Mouse (Mus musculus) megakaryocyte progenitor cell, adult 5-6 weeks (primary cell): ENCODE results near the gene Sigirr. TPM values are rescaled to one million over a fixed set of nuclear protein-coding genes. Genes with fewer than 3 reads are reported as not detected.

Experiments
- ATAC-seq: replicated peaks from 2 replicates; pipeline ENCODE4 v1.8.0; 2016; ENCODE audit warnings: mild to moderate bottlenecking, moderate TSS enrichment, inconsistent platforms; ENCODE audit not compliant: poor library complexity
- total RNA-seq, 2 experiments: library from RNA; stranded (forward) in 1 of 2; stranded (reverse) in 1 of 2; fragments of 157-497, 149-512 nt in 1 of 2; fragments of 200-1000 nt in 1 of 2; gene quantifications; 2 replicates each; pipeline versions ENCODE4 v1.2.3 to v1.2.4; 2015 to 2017

Sigirr gene
- total RNA-seq, 2 experiments from 2014 or later, result 5.8 to 12.3 TPM

DNA sequence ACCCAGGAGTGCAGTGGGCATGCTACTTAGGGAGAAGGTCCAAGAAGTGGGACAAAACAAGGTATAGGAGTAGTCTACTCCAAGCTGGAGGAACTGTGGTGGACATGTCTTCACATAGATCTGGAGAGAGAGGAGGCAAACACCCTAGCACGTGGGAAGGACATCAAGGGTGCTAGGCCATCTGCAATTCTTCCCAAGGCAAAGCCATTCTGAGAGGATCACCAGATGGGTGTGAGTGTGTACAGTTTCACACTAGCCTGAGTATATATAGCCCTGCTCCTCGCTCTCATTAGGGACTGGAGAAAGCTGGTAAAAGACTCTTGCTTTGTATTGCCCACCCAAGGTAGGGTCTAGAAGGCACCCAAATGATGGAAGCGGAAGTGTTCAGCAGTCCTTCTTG is 37.0 kb downstream of the Sigirr start:
- ATAC-seq, result no peak

DNA sequence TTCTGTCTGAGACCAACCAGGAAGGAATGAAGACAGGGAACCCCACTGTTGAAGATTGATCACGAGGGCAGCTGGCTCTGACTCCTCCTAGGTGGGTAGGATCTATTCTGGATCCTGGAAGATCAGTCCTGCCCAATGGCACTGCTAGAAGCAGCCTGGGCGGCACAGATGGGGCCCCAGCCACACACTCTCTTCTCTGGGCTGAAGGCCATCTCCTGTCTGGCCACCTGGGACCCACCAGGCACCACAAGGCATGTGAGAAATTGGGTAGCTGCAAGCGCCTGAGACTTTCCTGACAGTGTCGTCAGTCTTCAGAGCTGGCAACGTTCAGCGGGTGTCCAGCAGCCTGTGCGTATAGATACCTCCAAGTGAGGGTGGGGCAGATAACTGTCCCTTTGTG is 37.8 kb downstream of the Sigirr start:
- no peak for ATAC-seq

DNA sequence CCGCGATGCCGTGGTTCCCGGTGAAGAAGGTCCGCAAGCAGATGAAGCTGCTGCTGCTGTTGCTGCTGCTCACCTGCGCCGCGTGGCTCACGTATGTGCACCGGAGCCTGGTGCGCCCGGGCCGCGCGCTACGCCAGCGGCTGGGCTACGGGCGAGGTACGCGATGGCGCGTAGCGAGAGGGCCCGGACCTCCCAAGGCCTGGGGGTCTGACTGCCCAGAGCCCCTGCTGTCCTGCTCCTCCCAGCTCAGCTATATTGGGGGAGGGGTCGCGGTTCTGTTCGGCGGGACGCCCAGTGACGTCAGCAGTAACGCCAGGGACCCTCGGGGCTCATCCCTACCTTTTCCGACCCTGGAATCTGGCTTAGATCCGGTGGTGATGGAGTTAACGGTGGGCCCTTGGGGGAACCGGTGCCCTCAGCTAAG is 39.1 kb downstream of the Sigirr start:
- no peak for ATAC-seq

DNA sequence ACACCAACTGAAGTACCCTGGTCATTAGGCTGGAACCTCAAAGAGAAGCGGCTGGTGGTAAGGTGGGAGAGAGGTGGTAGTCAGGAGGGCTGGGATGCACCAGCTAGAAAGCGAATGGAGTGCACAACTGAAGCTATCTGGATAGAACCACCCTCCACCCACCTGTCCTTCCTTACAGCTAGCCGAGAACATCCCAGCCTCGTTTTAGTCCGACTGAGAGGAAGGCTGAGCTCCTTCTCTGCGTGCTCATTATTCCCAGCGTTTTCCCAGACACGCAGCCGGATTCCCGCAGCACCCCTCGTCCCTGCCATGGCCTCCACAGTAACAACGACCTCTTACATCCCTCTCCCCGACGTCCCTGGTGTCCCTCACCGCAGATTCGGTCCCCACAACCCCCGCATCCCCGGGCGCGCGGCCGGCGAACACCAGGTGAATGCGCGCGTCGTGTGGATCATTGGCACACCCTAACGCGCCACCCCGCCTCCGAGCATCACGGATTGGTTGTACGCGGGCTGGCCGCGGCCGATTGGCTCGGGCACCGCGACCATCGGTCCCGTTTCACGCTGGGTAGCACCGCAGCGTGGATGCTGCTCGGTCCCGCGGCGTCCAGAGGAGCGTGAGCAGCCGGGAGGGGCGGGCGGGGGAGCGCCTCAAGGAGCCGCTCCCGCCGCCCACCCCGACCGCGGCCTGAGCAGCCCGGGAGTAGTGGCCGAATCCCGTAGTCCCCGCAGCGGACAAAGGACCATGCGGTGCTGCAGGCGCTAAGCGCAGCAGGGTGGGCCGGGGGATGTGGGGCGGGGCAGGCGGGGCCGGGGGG is 39.7 kb downstream of the Sigirr start, which contains the start of gene B4galnt4:
Gene B4galnt4, plus strand, starts transcription at position 679 of the 817 bp plus-strand sequence.
- peak; percentile 41 for ATAC-seq

DNA sequence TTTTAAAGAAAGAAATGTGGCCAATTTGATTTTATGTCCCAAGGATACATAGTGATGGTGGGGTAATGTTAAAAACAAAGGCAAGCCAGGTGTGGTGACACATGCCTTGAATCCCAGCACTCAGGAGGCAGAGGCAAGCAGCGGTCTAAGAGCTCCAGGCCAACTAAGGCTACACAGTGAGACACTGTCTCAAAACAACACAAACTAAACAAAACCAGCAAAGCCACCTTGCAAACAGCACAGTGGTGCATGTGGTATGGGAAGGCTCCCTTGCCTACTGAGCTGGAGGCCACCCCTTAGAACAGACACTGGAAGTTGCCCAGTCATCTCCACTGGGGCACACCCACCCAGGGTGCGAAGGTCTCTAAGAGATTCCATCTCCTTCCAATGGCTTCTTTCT is 40.4 kb downstream of the Sigirr start:
- ATAC-seq, result no peak

DNA sequence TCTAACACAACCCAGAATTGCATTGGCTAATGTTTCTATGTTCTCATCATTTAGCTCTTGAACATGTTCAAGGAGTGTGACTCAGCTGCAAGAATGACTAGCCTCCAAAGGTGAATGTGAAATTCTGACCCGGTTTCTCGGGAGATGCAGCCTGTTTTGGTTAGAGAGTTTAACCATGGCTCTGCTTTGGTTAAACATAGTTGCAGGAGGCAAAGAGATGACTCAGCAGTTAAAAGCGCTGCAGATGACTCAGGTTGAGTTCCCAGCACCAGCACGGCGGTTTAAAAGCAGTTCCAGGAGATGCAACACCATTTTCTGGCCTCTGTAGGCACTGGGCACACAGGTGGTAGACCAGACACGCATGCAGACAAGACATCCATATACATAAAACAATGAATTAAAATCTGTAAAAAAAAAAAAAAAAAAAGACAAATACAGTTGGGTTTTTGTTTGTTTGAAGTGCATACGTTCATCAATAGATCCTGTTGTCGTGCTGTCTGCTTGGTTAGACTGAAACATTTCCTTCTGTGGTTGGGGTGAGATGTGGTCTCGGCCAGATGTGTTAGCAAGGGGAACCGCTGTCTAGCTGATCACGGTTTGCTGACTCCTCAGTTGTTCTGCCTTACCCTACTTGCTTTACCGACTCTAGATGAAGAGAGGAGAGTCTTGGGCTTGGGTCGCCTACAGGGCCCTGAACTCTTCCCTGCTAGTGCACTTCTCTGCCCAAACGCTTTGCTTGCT is 41.6 kb downstream of the Sigirr start:
- ATAC-seq, result no peak

DNA sequence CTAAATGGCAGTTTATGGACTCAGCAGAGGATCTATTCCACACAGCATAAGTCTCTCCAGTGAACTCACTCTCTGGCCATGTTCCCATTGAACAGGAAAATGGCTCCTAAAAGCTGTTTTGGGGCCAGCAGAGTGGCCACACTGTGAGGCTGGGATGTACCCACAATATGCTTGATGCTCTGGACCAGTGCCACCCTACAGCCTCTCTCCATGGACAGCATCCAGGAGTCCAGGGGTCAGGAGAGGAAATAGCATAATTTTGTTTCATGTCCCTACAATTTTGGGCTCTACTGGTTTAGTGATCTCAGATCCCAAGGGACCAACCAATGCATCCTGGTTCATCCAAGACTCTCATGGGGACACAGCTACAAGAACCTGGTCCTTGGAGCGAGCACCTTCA is 42.8 kb downstream of the Sigirr start:
- ATAC-seq, result no peak

DNA sequence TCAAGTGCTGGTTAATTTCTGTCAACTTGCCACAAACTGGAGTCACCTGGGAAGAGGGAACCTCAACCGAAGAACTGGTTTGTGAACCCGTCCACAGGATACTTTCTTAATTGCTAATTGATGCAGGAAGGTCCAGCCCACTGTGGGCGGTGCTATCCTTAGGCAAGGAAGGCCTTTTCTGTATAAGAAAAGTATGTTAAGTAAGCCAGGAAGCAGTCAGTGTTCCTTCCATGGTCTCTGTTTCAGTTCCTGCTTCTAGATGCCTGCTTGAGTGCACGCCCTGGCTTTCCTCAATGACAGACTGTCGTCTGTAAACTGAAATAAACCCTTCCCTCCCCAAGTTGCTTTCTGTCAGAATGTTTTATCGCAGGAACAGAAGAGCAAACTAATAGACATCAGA is 43.4 kb downstream of the Sigirr start:
- peak; percentile 68 for ATAC-seq

DNA sequence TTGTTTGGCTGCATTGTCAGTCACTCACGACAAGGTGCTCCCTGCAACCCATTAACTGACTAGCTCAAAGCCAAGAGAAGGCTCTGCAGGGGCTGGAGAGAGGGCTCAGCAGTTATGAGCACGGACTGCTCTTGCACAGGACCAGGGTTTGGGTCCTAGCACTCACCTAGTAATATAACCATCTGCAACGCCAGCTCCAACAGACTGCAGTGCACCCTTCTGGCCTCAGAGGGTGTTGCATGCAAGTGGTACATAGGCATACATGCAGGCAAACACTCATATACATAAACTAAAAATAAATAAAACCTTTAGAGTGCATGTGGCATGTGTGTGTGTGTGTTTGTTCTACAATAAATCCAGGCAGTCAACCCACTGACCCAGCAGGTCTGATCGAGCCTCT is 44.6 kb downstream of the Sigirr start:
- ATAC-seq, result no peak

DNA sequence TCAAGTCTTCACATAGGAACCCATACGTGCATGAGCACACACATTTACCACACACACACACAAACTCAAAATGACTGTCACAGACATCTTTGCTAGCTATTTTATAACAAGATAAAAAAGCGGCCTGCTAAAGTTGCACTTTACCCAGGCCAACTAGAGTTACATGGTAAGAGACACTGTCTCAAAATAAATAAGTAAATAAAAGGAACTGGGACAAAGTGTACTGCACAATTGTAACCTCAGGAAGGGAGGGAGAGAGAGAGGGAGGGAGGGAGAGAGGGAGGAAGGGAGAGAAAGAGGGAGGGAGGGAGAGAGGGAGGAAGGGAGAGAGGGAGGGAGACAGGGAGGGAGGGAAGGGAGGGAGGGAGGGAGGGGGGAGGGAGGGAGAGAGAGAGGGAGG is 48.0 kb downstream of the Sigirr start:
- ATAC-seq, result no peak

DNA sequence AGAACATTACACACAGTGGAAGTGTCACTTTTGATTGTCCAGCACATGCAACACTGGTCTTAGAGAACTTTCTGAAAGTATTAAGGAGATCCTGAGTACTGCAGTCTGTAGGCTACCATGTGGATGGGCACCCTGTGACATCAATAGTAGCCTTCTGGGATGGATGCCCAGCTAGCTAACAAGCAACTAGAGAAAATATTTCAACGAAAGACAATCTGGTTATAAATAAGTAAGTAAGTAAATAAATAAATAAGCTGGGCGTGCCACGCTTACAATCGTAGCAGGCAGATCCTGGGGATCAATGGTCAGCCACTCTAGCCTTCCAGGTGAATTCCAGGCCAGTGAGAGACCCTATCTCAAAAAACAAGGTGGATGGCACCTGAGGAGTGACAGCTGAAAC is 48.4 kb downstream of the Sigirr start:
- ATAC-seq, result no peak

DNA sequence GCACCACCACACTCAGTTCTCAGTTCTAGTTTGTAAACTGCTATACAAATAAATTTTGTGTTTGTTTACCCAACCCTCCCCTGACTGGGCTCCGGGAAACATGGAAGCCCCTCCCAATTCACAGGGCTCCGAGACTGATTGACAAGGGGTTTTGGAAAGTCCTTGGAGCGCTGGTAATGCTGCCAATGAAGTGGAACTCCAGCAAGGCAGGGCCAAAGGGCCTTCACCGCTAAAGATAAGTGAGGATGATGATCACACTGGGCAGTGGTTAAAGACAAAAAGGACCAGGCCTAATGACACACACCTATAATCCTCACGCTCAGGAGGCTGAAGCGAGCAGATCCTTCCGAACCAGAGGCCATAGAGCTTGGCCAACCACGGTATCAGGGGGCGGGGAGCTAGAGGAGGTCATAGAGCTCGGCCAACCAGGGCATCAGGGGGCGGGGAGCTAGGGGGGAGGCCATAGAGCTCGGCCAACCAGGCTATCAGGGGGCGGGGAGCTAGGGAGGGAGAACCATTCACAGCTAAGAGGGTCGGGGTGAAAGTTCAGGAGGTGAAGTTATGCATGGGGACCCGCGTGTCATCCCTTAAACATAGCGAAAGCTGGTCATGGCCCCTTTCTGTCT is 49.2 kb downstream of the Sigirr start:
- no peak for ATAC-seq

DNA sequence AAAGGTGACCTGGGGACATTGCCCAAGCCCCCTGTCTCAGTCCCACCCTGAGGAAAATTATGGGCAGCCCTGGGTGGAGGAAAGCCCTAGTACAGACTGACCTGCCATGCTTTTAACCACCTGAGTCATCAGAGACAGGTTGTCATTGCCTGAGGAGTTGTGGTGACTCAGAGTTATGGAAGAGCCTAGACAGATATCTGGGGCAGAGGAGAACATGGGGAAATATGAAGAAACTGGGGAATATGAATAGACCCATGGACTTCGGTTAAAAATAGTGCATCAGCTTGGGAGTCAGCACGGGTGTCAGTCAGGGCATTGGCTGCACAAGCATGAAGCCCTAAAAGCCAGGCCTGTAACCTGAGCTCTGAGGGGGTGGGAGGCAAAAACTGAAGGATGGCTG is 51.0 kb downstream of the Sigirr start:
- ATAC-seq, result no peak

DNA sequence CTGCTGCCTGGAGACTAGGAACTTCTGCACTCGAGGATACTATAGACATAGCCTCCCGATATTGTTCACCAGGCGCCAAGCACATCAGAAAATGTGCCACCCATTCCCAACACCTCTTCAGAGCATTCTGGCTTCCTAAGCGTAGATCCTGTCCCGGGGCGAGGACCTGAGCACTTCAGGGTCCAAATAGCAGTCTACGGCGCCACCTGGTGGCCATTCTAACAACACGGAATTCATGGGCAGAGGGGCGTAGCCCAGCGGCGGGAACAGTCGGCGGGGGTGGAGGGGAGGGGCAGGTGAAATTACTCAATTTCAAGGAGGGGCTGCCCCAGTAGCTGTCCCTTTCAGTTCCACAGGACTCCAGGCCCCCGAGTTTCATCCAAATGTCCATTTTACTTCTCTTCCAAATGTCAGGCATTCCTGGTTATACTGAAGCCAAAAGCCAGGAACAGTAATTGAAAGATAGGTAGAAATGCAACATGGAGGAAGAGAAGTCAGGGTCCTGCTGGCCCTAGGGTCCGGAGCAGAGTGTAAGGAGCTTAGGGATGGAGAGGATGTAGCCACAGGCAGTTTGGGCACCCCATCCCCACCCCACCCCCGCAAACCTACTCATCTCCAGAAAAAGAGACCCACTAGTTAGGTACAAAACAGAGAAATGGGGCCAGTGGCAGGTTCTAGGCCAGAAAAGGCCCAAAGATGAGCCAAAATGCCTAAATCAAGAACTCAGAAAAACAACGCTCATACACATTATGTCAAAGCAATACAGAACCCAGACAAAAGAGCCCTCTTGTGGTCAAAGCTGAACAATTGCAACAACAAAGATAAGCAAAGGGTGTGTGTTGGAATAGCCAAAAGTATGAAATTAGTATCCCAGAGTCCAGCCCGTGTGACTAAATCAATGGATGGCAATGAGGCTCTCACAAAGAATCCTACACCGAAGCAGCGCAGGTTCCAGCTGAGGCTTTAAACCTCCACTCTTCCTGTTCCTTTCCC is 51.9 kb downstream of the Sigirr start:
- ATAC-seq, result peak; percentile 70

DNA sequence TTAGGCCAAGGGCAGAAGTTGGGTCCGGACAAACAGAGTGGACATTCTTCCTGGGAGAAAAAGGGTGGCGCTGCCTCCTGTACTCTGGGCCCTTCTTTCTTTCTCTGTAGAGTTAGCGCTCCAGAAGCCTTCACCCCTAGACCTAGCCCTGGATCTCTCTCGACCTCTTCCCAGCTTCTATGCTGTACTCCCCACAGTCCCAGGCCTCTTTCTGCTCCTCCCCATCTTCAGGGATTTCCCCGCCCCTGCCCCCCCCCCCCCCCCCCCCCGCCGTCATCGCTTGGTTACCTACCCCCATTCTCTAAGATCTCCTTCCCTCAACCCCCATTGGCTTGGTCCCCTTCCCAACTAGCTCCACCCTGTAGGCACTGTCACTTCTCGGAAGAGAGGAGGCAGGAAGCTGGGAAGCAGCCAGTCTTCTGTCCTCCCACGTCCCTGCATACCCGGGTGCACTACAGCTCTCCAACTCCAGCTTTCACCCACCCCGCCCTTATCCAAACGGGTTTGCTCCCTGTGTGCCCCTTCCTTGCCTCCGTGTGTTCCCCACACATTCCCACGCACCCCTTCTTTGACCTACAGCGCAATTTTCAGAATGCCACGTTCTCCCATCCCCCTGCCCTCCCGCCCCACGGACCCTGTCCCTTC is 52.7 kb downstream of the Sigirr start:
- no peak for ATAC-seq

DNA sequence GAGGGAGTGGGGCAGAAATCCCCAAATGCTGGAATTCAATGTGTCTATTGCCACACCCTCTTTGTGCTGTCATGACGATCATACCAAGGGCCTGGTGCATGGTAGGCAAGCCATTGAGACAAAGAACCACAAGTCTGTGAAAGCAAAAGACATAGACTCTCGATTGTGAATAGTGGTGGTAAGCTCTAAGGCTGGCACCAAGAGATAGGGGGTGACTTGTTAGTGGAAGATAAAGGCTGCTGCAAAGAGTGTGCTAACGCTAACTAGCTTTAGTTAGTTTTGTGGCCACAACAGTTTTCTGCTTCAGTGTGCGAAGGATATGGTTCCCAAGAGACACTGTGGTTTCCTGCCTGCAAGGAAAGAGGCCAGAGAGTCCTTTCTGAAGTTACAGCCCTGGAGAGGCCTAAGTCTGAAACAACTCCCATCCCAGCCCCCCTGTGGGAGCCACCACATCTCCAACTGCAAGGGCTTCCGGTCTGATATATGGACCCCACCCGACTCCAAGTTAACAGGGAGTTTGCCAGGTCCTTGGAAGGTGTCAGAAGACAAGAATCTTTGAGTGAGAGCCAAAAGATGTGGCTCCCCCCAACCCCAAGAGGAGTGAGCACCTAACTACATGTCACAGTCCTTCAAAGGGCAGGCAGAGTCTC is 53.3 kb downstream of the Sigirr start:
- ATAC-seq, result peak; percentile 71

DNA sequence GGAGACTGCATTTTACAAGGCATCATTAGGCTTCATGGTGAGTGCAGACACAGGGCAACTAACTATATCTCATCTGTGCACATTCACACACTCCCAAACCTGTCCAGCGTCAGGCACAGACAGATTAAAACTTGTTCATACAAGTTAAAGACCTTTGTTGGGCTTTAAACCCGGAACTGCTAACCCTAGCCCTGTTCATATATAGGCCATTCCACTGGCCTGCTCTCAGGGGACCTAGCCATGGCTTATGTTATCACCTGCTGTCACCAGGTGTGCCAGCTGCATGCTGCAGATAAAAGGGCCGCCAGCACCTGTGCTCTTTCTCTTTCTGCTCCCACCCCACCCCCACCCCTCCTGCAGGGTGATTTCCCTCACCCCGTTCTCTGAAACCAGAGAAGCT is 57.8 kb downstream of the Sigirr start:
- peak; percentile 49 for ATAC-seq

DNA sequence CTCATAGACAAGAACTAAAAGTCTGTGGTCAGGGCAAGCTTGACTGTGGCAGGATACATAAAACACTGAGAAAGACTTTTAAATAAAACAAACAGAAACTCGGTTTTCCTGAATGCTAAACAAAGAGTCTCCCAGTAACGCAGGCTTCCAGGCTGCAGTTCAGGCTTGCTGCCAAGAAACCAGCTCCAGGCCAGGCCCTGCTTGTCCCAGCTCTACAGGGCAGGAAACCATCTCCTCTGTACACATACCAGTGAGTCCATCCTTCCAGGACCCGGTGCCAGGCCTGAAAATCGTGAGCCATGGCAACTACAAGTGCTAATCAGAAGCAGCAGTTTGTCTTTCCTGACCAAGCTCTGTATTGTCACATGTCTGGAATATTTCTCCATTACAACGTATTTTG is 58.7 kb downstream of the Sigirr start:
- ATAC-seq, result 0 out of 2 replicates have a peak, but pooled peaks have one; percentile 5
